Mouse (Mus musculus) intestine, postnatal 0 days (tissue): ENCODE measurements around the gene Duoxa1. TPM values are rescaled to one million over a fixed set of nuclear protein-coding genes. Genes with fewer than 3 reads are reported as not detected.
A peak's percentile ranks its signal among the peaks of the same experiment; 100 is the strongest.
"Not testable (repeated sequence)": the region's sequence is repeated elsewhere in the genome, so short reads cannot be mapped to it uniquely, and the experiment has no call there.

ENCODE experiments used
- ATAC-seq: fragments of 200-750 bp; cut with Nextera tagmentation; 2 replicates; pipeline ENCODE4 v1.8.0; 2017; ENCODE audit warnings: mild to moderate bottlenecking, moderate TSS enrichment, moderate library complexity
- H3K27ac ChIP-seq: fragments of 300-500 bp; sonication (generic); 2 replicates; pipeline ENCODE4 v1.5.1; 2014; ENCODE audit warnings: mild to moderate bottlenecking, low read depth, low read length, moderate library complexity
- H3K27me3 ChIP-seq: fragments of 300-500 bp; sonication (generic); replicated peaks from 2 replicates; pipeline ENCODE4 v1.6.1; 2014; ENCODE audit warnings: low read length, mixed read lengths; ENCODE audit not compliant: control insufficient read depth, insufficient read depth
- H3K36me3 ChIP-seq: fragments of 300-500 bp; sonication (generic); 2 replicates; pipeline ENCODE4 v1.6.1; 2014; ENCODE audit warnings: mild to moderate bottlenecking, moderate library complexity; ENCODE audit not compliant: control insufficient read depth, insufficient read depth
- H3K4me1 ChIP-seq: fragments of 300-500 bp; sonication (generic); replicated peaks from 2 replicates; pipeline ENCODE4 v1.6.1; 2014; ENCODE audit warnings: antibody characterized with exemption, low read length, mixed read lengths; ENCODE audit not compliant: control insufficient read depth, insufficient read depth
- H3K4me2 ChIP-seq: fragments of 300-500 bp; sonication (generic); replicated peaks from 2 replicates; pipeline ENCODE4 v1.6.1; 2014; ENCODE audit warnings: low read depth, mild to moderate bottlenecking, moderate library complexity
- H3K4me3 ChIP-seq: fragments of 300-500 bp; sonication (generic); 2 replicates; pipeline ENCODE4 v1.5.1; 2014; ENCODE audit warnings: low read depth, low read length
- H3K9ac ChIP-seq: fragments of 300-500 bp; sonication (generic); 2 replicates; pipeline ENCODE4 v1.6.1; 2014; ENCODE audit warnings: mild to moderate bottlenecking, low read depth, low read length
- H3K9me3 ChIP-seq: fragments of 300-500 bp; sonication (generic); 2 replicates; pipeline ENCODE4 v1.6.1; 2016; ENCODE audit warnings: mixed run types; ENCODE audit not compliant: control insufficient read depth
- CTCF ChIP-seq: sonication (generic); IDR thresholded peaks from 2 replicates; pipeline ENCODE4 v1.5.1; 2016; ENCODE audit warnings: low read depth, mild to moderate bottlenecking, control low read depth, antibody characterized with exemption, moderate library complexity
- WGBS: fragments of 180-500 bp; shearing (Covaris S2); extraction: QIAGEN DNeasy Blood & Tissue Kit; methylation state at CpG from one replicate; pipeline ENCODE4 v1.1.7; 2014; 5-methylcytosine and 5-hydroxymethylcytosine counted together
- polyA plus RNA-seq: library from polyadenylated mRNA; unstranded; fragments of >200 nt; fragmentation: Nextera tagmentation; extraction: Ambion mirVana; gene quantifications from 2 replicates; pipeline ENCODE4 v1.2.1, GENCODE M21; 2015

Duoxa1 gene
- polyA plus RNA-seq, 1 experiment from 2014 or later: not detected

DNA sequence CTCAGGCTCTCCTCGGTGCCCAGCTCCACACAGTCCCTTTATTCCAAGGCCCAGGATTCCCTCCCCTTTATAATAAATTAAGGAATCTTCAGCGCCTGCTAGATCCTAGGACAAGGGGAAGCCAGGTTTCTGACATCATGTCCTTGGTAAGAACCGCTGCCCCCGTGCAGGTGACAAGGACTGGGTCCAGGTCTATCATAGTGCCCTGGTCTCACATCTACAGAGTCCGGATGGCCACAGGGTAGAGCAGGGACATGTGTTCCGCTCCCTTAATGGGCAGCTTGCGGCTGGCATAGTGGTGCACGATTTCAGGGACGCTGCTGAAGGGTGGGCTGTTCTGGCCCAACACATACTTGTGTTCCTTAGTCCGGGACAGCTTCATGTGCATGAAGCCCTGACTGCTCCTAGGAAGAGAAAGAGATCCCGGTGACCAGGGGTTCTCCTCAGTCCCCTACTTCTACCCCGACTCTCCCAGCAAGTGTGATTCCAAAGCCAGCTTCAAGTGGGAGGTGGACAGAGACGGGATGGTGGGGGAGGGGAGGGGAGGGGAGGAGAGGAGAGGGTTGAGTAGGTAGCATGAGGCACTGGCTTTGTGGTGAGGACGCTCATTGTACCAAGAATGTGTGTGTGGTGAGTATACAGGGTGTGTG, 35.7 kb upstream of the Duoxa1 start:
- Histone ChIP-seq H3K27ac (peak overlapping the region; percentile 86; the same call in 1 of the 2 replicates), H3K4me1 (no peaks in the 10 kb centered on the region), H3K9ac (peak overlapping the region; percentile 73), H3K9me3 (no peaks in the 10 kb centered on the region), H3K4me3 (peak overlapping the region; percentile 64), H3K4me2 (peak overlapping the region; percentile 70), H3K36me3 (peaks cover 13% of the 10 kb centered on the region; the same call in 1 of the 2 replicates), H3K27me3 (no peaks in the 10 kb centered on the region; the same call in 1 of the 2 replicates)
- peak; percentile 18 for ATAC-seq
- no peak for TF ChIP-seq CTCF
- 19% methylated on average over 14 of the region's 14 CpGs for WGBS

DNA sequence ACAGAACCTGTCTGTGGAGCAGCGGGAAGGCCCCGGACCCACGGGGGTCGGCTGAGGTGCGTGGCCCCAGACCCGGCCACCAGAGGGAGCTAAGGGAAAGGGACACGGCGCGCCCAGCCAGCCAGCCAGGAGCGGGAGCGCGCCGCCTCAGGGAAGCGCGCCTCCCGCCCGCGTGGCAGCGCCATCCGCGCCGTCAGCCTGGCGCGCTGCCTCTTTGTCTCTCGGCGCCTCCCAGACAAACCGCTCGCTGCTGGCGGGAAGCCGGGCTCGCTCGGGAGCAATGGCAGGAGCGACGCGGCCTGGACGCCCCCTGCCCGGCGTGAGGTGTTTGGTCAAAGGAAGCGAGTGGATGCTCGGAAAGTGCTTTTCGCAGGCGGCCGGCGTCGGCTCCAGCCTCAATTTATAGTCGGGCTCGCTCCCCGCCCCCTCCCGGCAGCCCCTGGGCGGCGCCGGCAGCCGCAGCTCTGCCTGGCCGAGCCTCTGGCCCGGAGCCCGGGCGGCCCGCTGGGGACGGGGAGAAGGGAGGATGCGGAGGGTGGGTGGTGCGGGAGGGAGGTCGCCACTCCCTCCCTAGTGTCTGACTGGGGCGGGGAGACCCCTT, 35.1 kb upstream of the Duoxa1 start:
- H3K27ac ChIP-seq: peak overlapping the region; percentile 86
- peak overlapping the region; percentile 70 for H3K4me2 ChIP-seq
- H3K27me3 ChIP-seq: no peaks in the 10 kb centered on the region; the same call in 1 of the 2 replicates
- peak overlapping the region; percentile 64 for H3K4me3 ChIP-seq
- peak overlapping the region; percentile 73 for H3K9ac ChIP-seq
- TF ChIP-seq CTCF: peak; percentile 95
- peaks cover 12% of the 10 kb centered on the region; the same call in 1 of the 2 replicates for H3K36me3 ChIP-seq
- no peaks in the 10 kb centered on the region for H3K9me3 ChIP-seq
- H3K4me1 ChIP-seq: no peaks in the 10 kb centered on the region
- WGBS: 0% methylated on average over 47 of the region's 63 CpGs
- ATAC-seq: peak; percentile 83

DNA sequence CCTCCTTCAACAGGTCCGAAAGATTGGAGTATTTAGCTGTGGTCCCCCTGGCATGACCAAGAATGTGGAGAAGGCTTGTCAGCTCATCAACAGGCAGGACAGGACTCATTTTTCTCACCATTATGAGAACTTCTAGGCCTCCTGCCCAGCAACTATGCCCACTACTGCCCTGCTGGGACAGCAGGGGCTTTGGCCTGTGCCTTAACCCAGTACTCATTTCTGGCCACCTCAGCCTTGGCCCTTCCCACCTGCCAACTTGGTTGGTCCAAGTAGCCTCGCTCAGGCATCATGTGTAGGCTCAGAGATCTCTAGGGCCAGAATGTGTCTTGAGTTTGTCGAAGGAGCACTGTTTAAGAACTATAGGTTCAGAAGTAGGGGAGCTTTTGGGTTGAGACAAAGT, 33.7 kb upstream of the Duoxa1 start:
- no peak for ATAC-seq
- Histone ChIP-seq H3K4me2 (no peak overlapping the region), H3K9me3 (no peaks in the 10 kb centered on the region), H3K9ac (no peak overlapping the region), H3K27me3 (no peaks in the 10 kb centered on the region; the same call in 1 of the 2 replicates), H3K27ac (no peak overlapping the region), H3K36me3 (0 out of 2 replicates have a peak, but pooled peaks cover 5% of the 10 kb centered on the region), H3K4me3 (no peak overlapping the region), H3K4me1 (no peaks in the 10 kb centered on the region)
- 97% methylated on average over 3 of the region's 3 CpGs for WGBS
- no peak for TF ChIP-seq CTCF

DNA sequence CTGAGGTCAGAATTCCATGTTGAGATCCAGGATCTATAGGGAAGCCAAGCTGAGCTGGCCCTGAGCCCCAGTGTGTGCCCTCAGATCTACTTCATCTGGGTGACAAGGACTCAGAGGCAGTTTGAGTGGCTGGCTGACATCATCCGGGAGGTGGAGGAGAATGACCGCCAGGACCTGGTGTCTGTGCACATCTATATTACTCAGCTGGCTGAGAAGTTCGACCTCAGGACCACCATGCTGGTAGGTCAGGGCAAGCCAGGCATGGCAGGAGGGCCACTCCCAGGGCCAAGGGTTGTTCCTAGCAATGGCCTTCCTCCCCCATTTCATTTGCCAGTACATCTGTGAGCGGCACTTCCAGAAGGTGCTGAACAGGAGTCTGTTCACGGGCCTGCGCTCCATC, 32.6 kb upstream of the Duoxa1 start:
- not testable (repeated sequence) for H3K27me3 ChIP-seq, H3K36me3 ChIP-seq, H3K9ac ChIP-seq, ATAC-seq, H3K27ac ChIP-seq, H3K4me1 ChIP-seq, H3K9me3 ChIP-seq, H3K4me2 ChIP-seq, H3K4me3 ChIP-seq
- 85% methylated on average over 6 of the region's 6 CpGs for WGBS

DNA sequence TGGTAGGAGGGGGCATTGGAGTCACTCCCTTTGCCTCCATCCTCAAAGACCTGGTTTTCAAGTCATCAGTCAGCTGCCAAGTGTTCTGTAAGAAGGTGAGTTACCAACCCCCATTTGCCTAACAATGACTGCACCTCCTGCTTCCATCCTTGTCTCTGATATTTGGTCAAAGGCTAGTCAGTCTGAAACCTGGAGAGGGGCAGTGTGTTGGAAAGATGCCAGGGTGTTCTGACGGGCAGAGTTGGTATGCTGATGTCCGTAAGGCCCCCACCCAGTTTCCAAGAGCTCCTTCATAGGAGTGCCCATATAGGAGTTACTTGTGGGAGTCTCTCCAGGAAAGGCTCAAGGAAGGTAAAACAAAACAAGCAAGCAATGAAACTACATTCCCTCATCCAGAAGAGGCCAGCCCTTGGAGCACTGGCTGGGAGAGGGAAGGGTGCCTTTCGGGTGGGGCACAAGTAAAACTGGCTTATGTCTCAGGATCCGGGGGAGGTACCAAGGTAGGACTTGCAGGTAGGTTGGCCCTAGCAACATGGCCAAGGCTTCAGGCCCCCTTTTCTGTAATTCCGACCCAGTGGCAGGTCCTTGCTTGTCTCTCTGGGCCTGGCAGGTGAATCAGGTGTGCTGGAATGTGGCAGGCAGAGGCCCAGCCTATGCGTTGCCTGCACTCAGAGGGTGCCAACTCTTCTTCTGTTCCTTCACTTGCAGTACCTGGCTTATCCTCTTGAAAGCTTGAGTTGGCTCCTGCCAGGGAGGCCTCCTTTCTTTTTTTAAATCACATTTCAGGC, 31.8 kb upstream of the Duoxa1 start:
- WGBS: 78% methylated on average over 6 of the region's 6 CpGs
- Histone ChIP-seq H3K4me2 (no peak overlapping the region), H3K9me3 (no peaks in the 10 kb centered on the region), H3K27ac (no peak overlapping the region), H3K4me1 (no peaks in the 10 kb centered on the region), H3K4me3 (no peak overlapping the region), H3K27me3 (no peaks in the 10 kb centered on the region; the same call in 1 of the 2 replicates), H3K36me3 (no peaks in the 10 kb centered on the region), H3K9ac (no peak overlapping the region)
- ATAC-seq: no peak
- no peak for TF ChIP-seq CTCF

DNA sequence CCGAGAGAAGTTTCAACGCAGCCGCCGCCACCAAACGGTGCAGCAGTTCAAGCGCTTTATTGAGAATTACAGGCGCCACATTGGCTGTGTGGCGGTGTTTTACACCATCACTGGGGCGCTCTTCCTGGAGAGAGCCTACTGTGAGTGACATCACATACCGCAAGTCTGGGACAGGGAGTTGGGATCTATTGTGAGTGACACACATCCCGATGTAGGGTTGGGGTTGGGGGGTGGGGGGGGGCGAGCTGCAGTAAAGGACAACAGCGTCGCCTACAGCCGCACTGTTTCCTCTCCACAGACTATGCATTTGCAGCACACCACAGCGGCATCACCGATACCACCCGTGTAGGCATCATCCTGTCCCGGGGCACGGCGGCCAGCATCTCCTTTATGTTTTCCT, 23.8 kb upstream of the Duoxa1 start:
- TF ChIP-seq CTCF: no peak
- no peaks in the 10 kb centered on the region for H3K9me3 ChIP-seq
- no peaks in the 10 kb centered on the region for H3K27me3 ChIP-seq
- no peak overlapping the region for H3K4me2 ChIP-seq
- no peak overlapping the region for H3K9ac ChIP-seq
- H3K36me3 ChIP-seq: no peaks in the 10 kb centered on the region
- H3K27ac ChIP-seq: no peak overlapping the region
- ATAC-seq: no peak
- H3K4me3 ChIP-seq: no peak overlapping the region
- 61% methylated on average over 21 of the region's 21 CpGs for WGBS
- H3K4me1 ChIP-seq: no peaks in the 10 kb centered on the region
